Mouse (Mus musculus) spleen, adult 2 months (tissue): ENCODE measurements at regions not wholly inside any gene's neighbourhood (a gene's known extent, or its start where the extent isn't known, plus 50 kb on each side); places are given as distances from the start of the nearest gene placed in this dataset.

Experiments
- DNase-seq, 2 experiments: peaks; one replicate each; pipeline versions ENCODE4 v3.0.0 to v3.0.0-alpha.2; 2012 to 2021; ENCODE audit warnings: low spot score in 2 of 2, low read depth in 1 of 2
- H3K27ac ChIP-seq: fragments of 200-500 bp; 2 replicates; pipeline ENCODE4 v1.5.1; 2012; ENCODE audit warnings: low read length, inconsistent platforms; ENCODE audit not compliant: insufficient read depth
- H3K27me3 ChIP-seq: fragments of 200-500 bp; 2 replicates; pipeline ENCODE4 v1.6.1; 2012; ENCODE audit warnings: mild to moderate bottlenecking, moderate library complexity, low read length, inconsistent platforms; ENCODE audit not compliant: control insufficient read depth, insufficient read depth
- H3K36me3 ChIP-seq: fragments of 200-500 bp; 2 replicates; pipeline ENCODE4 v1.6.1; 2012; ENCODE audit warnings: mild to moderate bottlenecking, low read length, inconsistent platforms; ENCODE audit not compliant: control insufficient read depth, insufficient read depth
- H3K4me1 ChIP-seq: fragments of 200-500 bp; 2 replicates; pipeline ENCODE4 v1.6.1; 2011; ENCODE audit warnings: inconsistent platforms; ENCODE audit not compliant: control insufficient read depth, insufficient read depth, insufficient read length
- H3K4me3 ChIP-seq: fragments of 200-500 bp; 2 replicates; pipeline ENCODE4 v1.5.1; 2011; ENCODE audit warnings: mild to moderate bottlenecking, inconsistent platforms; ENCODE audit not compliant: insufficient read depth, insufficient read length; ENCODE audit errors: extremely low read depth
- CTCF ChIP-seq: fragments of 200-500 bp; IDR thresholded peaks from 2 replicates; pipeline ENCODE4 v1.5.1; 2011; ENCODE audit warnings: mild to moderate bottlenecking, inconsistent platforms; ENCODE audit not compliant: insufficient read depth, insufficient read length, insufficient replicate concordance; ENCODE audit errors: extremely low read depth
- POLR2A ChIP-seq: fragments of 200-500 bp; IDR thresholded peaks from 2 replicates; pipeline ENCODE4 v1.6.1; 2011; ENCODE audit warnings: low read depth, low read length, inconsistent platforms
- WGBS: fragments of 180-500 bp; shearing (Covaris S2); methylation state at CpG from one replicate; pipeline ENCODE4 v1.1.7; 2018; 5-methylcytosine and 5-hydroxymethylcytosine counted together

- TF ChIP-seq POLR2A, result no peak
- TF ChIP-seq CTCF, result no peak
- no peaks in the 10 kb centered on the region for H3K36me3 ChIP-seq
- 87% methylated on average over 7 of the region's 7 CpGs for WGBS
- H3K27me3 ChIP-seq, result no peaks in the 10 kb centered on the region
- no peak for DNase-seq
- H3K27ac ChIP-seq, result no peak overlapping the region
- no peak overlapping the region for H3K4me3 ChIP-seq
- H3K4me1 ChIP-seq, result no peaks in the 10 kb centered on the region
These were observed 75.0 kb upstream of the Mast4 start for GRCm38 (mm10) chr13:103409286-103409685.

DNA sequence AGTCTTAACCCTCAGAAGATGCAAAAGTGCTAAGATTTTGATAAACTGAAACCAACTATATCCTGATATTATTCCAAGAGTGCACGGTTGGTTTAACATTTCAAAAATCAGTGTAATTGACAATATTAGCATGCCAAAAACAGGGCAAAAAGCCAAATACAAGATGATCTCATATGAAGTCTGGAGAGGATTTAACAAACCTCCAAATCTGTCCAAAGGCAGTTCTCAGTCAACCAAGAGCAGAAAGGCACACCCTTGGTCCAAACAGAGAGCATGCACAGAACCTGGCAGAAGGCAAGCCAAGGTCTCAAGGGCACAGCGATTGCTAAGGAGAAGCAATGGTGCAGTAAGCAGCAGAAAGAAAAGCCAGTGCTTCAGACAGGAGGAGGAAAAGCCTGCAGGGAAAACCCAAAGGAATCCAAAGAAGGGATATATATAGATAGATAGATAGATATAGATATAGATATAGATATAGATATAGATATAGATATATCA, 62.3 kb upstream of the Mast4 start:
- Histone ChIP-seq H3K27me3 (no peaks in the 10 kb centered on the region), H3K27ac (no peak overlapping the region), H3K36me3 (no peaks in the 10 kb centered on the region), H3K4me3 (no peak overlapping the region), H3K4me1 (no peaks in the 10 kb centered on the region)
- DNase-seq, result no peak
- WGBS, result 58% methylated on average over 2 of the region's 2 CpGs
- TF ChIP-seq CTCF, result no peak

- Histone ChIP-seq H3K4me3 (no peak overlapping the region), H3K36me3 (no peaks in the 10 kb centered on the region), H3K27ac (no peak overlapping the region), H3K27me3 (no peaks in the 10 kb centered on the region), H3K4me1 (no peaks in the 10 kb centered on the region)
- no peak for DNase-seq
- WGBS, result 5% methylated on average over 9 of the region's 9 CpGs
- TF ChIP-seq POLR2A, result no peak
- TF ChIP-seq CTCF, result no peak
These were observed 61.8 kb upstream of the Mast4 start for GRCm38 (mm10) chr13:103396099-103396498.

GRCm38 (mm10) chr13:103392581-103392980, 58.3 kb upstream of the Mast4 start:
- H3K36me3 ChIP-seq, result no peaks in the 10 kb centered on the region
- H3K4me1 ChIP-seq, result no peaks in the 10 kb centered on the region
- no peak overlapping the region for H3K27ac ChIP-seq
- no peak for TF ChIP-seq POLR2A
- TF ChIP-seq CTCF, result no peak
- no peak for DNase-seq
- 65% methylated on average over 3 of the region's 3 CpGs for WGBS
- no peaks in the 10 kb centered on the region for H3K27me3 ChIP-seq
- no peak overlapping the region for H3K4me3 ChIP-seq

DNA sequence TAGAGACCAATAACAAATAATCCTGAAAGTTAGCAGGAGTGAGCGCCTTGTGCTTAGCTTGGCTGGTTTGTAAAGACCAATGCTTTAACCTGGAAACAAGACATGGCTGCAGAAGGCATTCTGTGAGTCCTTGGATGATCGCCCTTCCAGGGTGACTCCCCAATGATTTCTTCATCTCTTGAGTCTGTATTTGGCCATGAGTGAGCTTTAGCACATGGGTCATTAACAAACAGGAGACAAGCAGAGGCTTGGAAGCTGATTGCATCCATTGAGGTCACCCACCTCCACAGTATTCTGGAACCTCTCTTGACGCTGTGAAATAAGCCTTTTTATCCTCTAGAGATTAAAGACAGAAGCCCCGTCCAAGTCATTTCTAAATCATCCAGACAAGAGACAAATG, 57.1 kb upstream of the Mast4 start:
- Histone ChIP-seq H3K27ac (no peak overlapping the region), H3K4me1 (no peaks in the 10 kb centered on the region), H3K27me3 (no peaks in the 10 kb centered on the region), H3K36me3 (no peaks in the 10 kb centered on the region), H3K4me3 (no peak overlapping the region)
- WGBS, result 90% methylated on average over 4 of the region's 4 CpGs
- no peak for DNase-seq
- TF ChIP-seq CTCF (no peak), POLR2A (no peak)

- Histone ChIP-seq H3K27ac (no peak overlapping the region), H3K4me1 (no peaks in the 10 kb centered on the region), H3K4me3 (no peak overlapping the region), H3K36me3 (no peaks in the 10 kb centered on the region), H3K27me3 (no peaks in the 10 kb centered on the region)
- 94% methylated on average over 3 of the region's 3 CpGs for WGBS
- no peak for DNase-seq
- TF ChIP-seq CTCF (no peak), POLR2A (no peak)
These were observed 56.7 kb upstream of the Mast4 start for GRCm38 (mm10) chr13:103390991-103391390.

GRCm38 (mm10) chr13:103386948-103387347, 52.7 kb upstream of the Mast4 start:
- H3K27me3 ChIP-seq, result no peaks in the 10 kb centered on the region
- H3K36me3 ChIP-seq, result no peaks in the 10 kb centered on the region
- no peak overlapping the region for H3K4me3 ChIP-seq
- H3K27ac ChIP-seq, result no peak overlapping the region
- WGBS, result 93% methylated on average over 5 of the region's 5 CpGs
- no peak for TF ChIP-seq CTCF
- TF ChIP-seq POLR2A, result no peak
- no peak for DNase-seq
- H3K4me1 ChIP-seq, result no peaks in the 10 kb centered on the region
